Mouse (Mus musculus) brain, embryonic 14.5 days (tissue): ENCODE measurements at regions not wholly inside any gene's neighbourhood (a gene's known extent, or its start where the extent isn't known, plus 50 kb on each side); places are given as distances from the start of the nearest gene placed in this dataset.

Experiments used
- DNase-seq: peaks from one replicate; pipeline ENCODE4 v3.0.0-alpha.2; 2011; ENCODE audit warnings: low read depth
- CTCF ChIP-seq: fragments of 200-500 bp; IDR thresholded peaks from 2 replicates; pipeline ENCODE4 v1.5.1; 2012; ENCODE audit warnings: inconsistent platforms, mild to moderate bottlenecking, moderate library complexity, borderline replicate concordance; ENCODE audit not compliant: insufficient read depth, insufficient read length; ENCODE audit errors: extremely low read depth
- POLR2A ChIP-seq: fragments of 200-500 bp; IDR thresholded peaks from 2 replicates; pipeline ENCODE4 v1.6.1; 2012; ENCODE audit warnings: mild to moderate bottlenecking, inconsistent platforms, borderline replicate concordance; ENCODE audit not compliant: poor library complexity, insufficient read depth, insufficient read length, severe bottlenecking; ENCODE audit errors: extremely low read depth

DNA sequence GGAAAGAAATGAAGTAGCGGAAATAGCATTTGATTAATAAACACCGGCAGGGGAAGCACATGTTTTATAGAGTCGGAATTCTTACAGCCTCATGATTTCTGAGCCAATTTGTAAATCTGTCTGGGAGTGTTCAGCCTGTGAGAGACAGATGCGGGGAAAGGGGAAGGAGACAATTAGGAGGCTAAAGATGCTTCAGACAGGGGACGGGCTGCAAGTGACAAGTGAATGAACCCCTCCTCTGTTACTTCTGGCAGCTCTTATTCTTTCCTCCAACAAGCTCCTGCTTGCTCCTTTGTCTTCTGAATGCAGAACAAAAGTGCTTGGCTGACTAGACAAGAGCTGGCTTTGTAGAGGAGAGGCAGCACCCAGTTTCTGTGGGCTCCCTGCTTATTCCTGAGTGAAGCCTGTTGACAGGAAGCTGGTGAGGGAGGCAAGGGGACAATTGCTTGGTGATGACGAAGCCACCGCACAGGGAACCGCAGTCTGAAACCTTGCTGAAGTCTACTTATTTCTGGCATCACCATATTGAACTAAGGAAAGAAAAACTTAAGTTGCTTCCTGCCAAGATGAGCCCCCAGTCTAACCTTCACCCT lies 514.2 kb downstream of the Rnf144b start:
- TF ChIP-seq CTCF (no peak), POLR2A (no peak)
- DNase-seq = peak; percentile 86

DNA sequence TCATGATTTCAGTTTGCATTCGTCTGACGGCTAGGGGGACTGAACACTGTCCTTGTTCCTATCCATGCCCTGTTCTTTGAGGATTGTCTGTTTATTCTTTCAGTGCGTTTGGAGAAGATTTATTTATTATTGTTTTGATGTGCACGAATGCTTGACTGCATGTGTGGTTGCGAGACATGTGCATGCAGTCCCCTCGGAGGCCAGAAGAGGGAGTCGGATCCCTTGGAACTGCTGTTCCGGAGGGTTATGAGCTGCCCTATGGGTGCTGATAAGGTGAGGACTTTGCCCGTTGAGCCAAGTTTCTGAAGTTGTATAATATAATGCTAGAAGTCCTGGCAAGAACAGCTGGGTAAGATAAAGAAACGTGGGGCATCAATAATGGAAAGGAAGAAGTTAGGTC lies 519.9 kb downstream of the Rnf144b start:
- DNase-seq = no peak
- TF ChIP-seq POLR2A (no peak), CTCF (peak; percentile 23; the same call in 1 of the 2 replicates)

DNA sequence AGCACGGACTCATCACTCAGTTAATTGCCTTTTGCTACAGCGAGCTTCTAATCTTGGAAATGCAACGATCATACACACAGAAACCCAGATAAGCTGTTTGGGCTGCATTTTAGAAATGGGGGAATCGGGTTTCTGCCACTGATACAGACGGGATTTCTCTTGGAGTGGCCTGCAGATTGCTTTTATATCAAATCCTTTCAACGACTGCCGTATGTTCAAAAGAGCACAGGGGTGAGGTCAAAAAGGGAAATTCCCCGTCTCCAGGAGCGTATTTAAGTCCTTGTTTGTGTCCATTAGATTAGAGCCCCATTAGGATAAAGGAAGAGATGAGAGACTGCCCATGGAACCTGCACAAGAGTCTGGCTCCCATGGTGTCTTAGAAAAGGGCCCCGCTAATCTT lies 522.6 kb downstream of the Rnf144b start:
- TF ChIP-seq POLR2A (no peak), CTCF (no peak)
- peak; percentile 77 for DNase-seq

DNA sequence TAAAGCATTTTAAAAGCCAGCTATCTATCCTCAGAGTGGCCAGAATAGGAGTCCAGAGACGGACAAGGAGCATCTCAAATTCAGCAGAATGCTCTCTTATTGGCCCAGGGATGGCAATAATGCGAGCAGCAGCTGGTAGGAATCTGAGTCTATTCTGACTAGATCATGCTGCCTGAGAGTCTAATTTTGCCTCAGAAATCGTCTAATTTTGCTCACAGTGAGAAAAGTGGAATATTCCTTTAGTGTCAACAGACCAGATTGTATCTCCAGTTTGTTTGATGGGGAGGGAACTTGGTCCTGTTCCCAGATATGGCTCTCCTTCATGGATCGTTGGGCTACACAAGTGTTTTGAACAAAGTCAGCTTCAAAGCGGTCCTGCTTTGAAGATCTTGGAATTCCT lies 525.2 kb downstream of the Rnf144b start:
- peak; percentile 51 for DNase-seq

DNA sequence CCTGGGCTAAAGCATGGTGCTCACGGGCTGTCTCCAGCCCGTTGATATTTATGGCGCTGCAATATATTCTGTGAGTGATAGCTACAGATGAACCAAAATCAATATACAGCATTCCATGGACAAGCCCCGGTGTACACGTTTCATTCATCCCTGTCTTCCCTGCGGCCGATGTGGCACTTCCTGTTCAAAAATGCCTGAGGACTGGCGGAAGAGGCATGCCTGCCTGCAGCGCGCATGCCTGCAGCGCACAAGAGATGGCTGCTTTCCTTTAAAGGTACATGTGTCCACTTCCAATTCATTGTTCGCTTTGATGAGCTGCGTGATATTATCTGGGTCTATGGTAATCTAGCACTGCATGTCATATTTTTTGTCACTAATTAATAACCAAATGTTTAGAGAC lies 527.6 kb downstream of the Rnf144b start:
- DNase-seq = peak; percentile 30

More for the DNA sequence above, 525.2 kb downstream of the Rnf144b start:
- no peak for TF ChIP-seq POLR2A
- TF ChIP-seq CTCF = no peak

DNA sequence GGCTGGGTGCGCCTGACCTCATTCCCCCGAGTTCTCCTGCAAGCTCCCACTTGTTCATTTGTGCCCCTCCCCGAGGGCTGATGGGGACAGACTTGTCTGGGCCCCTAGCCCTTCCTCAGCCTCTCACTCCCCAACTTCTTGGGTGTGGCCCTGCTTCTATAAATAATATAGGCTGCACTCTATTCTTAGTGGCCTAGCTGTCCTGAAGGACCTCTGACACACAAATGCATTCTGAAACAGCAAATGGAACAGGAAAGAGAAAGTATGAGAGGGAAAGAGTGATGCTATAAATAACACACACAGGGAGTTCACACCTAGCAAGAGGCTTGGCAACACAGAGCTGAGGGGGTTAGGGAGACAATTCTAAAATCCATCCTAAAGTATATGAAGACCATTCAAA lies 544.0 kb downstream of the Rnf144b start:
- DNase-seq = no peak
- TF ChIP-seq POLR2A = no peak
- TF ChIP-seq CTCF = no peak

More for the DNA sequence above, 527.6 kb downstream of the Rnf144b start:
- TF ChIP-seq CTCF (no peak), POLR2A (no peak)

DNA sequence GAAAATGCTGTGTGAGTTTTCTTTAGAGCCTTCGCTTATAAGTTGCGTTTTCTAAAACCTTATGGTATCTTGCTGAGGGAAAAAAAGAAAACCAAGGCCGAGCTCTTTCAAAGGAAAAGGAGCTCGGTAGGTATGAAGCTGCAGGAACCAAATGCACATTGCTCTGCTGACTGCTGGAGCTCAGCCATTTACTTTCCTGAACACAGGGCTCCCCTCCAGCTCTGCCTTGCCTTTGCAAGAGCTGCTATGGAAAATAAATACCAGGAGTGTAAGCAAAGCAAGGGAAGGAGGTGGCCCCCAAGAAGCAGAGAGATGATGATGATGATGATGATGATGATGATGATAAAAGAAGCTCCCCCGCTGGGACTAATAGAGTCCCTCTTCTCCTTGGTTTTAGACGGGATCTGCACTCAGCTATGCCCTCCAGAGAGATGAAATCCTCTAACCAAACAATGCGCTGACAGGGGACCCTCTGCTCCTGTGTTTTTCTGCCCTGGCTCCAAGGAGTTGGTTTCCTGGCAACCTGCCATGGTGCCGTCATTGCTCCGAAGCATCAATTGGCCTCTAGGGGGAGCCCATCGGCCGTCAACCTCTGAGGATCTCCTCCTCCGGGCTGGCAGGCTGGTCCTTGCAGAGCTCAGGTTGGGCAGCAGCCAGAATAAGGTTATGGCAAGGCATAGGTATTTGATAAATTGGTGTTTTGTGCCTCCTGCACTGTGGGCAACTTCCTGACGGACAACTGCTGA lies 544.7 kb downstream of the Rnf144b start:
- TF ChIP-seq CTCF = peak; percentile 94
- TF ChIP-seq POLR2A = no peak

DNA sequence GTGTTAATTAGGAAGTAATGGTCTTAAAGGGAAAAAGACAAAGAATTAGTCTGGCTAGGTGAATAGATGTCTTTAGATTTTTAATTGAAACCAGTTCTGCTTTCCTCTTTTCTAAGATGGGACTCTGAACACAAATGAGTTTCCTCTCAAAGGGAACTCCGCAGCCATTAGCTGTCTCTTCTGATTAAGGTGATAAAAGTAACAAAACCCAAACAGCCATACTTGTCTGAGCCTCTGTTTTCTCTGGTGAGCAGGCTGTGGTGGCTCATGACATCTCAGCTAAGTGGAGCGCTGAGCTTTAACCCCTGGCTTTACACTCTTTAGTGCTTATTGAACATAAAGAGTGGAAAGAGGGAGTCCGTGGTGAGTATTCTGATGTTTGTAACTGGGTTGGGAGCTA lies 565.7 kb downstream of the Rnf144b start:
- no peak for DNase-seq
- no peak for TF ChIP-seq POLR2A
- TF ChIP-seq CTCF = no peak

More for the DNA sequence above, 544.7 kb downstream of the Rnf144b start:
- DNase-seq = peak; percentile 97

DNA sequence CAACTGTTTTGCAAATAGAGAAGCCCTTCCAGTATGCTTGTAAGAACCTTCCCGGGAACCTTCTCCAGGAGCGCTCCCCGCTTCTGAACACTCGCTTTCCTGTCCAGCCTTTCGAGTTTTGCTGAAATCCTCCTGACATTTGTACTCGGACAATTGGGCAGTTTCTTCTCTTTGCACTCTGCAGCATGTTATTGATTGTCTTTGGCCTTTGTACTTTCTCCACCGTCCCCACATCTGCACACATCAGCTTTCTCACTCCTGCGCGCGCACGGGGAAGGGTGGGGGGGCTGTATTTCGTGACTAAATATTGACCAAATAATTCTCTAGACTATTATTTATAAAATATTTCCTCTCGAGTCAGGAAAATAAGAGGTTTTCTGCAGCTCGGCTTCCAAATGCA lies 567.2 kb upstream of the Id4 start:
- no peak for DNase-seq
- no peak for TF ChIP-seq POLR2A
- no peak for TF ChIP-seq CTCF

DNA sequence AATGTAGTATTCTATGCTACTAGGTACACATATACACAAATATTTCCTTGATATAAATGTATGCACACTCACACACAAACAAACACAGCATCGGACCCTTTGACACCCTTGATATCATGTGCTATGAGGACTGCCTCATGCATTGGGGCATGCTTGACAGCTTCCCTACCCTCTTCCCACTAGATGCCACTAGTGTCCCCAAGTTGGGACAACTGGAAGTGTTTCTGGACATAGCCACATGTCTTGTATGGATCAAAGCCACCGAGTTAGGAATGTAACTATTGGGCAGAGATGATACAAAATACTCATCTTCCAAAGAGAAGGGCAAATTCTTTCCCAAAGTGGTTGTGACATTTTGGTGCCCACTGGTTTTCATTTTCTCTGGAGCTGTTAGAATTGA lies 565.2 kb upstream of the Id4 start:
- DNase-seq = no peak
- TF ChIP-seq CTCF (no peak), POLR2A (no peak)

DNA sequence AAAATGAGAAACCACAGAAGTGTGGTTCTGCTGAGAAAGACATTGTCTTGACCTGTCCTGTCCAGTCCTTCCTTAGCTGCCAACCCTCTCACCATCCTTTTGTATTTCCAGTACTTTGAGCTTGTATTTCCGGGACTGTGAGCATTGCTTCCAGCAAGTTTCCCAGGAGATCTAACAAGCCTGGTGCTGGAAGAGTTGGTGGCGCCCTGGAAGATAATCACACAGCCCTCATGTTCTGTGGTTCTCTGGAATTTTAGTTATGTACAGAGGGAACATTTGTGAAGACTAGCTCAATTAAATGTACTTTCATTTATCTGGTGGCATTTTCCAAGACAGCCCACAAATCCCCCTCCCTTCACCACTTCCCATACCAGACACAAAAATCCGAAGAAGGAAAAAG lies 560.5 kb upstream of the Id4 start:
- DNase-seq = no peak
- TF ChIP-seq CTCF = no peak
- no peak for TF ChIP-seq POLR2A
